Mouse (Mus musculus): Measurements from ENCODE around the gene Snapin. TPM values are rescaled to one million over a fixed set of nuclear protein-coding genes. Genes with fewer than 3 reads are reported as not detected.

Gene Snapin
- total RNA-seq, 2 experiments from 2014 or later = 48.8 to 50.9 TPM

DNA sequence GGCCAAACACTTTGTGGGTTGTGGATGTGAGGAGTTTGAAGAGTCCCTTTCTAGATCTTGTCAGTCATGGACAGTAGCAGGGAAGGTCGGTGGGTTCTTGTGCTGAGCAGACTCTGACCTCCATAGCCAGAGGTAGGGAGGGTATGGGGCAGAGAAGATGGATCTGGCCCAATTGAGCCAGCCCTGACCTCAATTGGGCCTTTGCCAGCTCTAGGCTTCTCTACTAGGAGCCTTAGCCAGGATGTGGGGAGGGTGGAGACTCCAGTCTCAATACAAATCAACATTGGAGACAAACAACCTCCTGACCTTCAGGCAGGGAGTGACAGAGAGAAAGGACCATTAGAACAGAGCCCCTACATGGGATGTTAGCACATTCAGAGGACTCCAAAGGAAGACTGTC is 24.4 kb upstream of the Snapin start:
- peak overlapping the region; percentile 85 for H3K27ac ChIP-seq

DNA sequence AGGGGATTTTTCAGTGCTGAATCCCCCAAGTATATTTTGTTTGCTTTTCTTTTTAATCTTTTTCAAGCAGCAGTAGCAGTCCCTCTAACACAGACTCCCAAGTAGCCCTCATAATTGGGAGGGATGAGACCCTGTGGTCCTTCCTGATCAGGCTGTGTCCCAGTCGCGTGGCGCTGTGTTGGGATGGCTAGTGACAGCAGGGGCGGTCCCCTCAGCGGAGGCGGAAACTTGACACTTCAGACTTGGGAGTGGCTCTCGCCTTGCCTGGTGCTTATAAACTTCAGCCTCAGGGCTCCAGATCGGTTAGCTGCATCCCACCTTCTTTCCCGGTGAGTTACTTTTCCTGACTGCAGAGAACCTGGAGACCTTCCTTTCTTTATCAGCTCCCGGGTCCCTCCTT is 23.9 kb upstream of the Snapin start:
- intact Hi-C loops (cut with DNase I) = no loop called here
- peak overlapping the region; percentile 85 for H3K27ac ChIP-seq
- TF ChIP-seq CTCF (IDR thresholded peaks at IDR 0.05) = no peak
- H3K4me3 ChIP-seq = peak overlapping the region; percentile 52
- DNase-seq (ENCODE audit: extremely low spot score in 1 of 2, low spot score in 2 of 2) = peak in 1 of 2 experiments; percentile 39

More for the DNA sequence above, 24.4 kb upstream of the Snapin start:
- DNase-seq (ENCODE audit: extremely low spot score in 1 of 2, low spot score in 2 of 2) = no peak
- intact Hi-C loops (cut with DNase I) = no loop called here
- TF ChIP-seq CTCF (IDR thresholded peaks at IDR 0.05) = no peak
- peak overlapping the region; percentile 52 for H3K4me3 ChIP-seq

DNA sequence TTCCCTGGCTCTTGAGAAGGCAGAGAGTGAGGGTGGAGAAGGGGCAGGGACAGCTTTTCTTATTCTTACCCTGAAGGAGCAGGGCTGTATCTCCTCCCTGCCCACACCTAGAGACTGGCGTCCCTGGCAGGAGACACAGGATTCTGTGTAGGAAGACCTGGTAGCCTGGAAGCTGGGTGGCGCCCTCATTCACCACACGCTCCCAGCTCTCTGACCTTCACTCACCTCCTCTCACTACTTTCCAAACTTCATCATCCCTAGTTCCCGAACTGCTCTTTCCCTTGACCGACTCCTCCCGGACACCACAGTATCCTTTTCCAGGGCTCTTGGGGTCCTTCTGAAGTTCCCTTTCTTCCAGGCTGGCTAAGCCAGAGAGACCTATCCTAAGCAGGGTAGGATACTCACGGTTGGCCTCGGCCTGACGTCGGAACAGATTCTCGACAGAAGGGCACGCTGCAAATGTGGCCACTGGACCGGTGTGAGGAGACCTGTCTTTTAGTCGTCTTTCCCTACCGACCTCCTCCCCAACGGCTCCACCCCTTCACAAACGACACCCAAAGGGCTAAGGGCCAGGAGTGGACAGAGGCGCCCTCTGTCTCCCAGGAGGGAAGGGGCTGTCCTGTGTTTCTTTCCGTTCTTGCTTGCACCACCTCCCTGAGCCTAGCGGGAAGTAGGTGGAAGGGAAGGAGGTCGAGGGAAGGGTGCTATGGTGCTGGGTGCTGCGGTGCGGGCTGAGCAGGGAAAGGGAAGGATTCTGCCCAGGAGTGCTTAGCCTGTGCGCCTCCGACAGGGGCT is 23.2 kb upstream of the Snapin start, which contains the start of the genes S100a1 and S100a13:
Gene S100a1, minus strand, starts transcription at position 597 of the 795 bp plus-strand sequence.
Gene S100a13, plus strand, starts transcription at position 640 of the 795 bp plus-strand sequence.
- H3K4me3 ChIP-seq = peak within 1 kb of the TSS; percentile 52
- peak; percentile 26 for TF ChIP-seq CTCF (IDR thresholded peaks at IDR 0.05)
- peak; percentile 46 to 55 for DNase-seq (ENCODE audit: extremely low spot score in 1 of 2, low spot score in 2 of 2)
- intact Hi-C loops (cut with DNase I) = no loop called here
- peak within 1 kb of the TSS; percentile 85 for H3K27ac ChIP-seq

DNA sequence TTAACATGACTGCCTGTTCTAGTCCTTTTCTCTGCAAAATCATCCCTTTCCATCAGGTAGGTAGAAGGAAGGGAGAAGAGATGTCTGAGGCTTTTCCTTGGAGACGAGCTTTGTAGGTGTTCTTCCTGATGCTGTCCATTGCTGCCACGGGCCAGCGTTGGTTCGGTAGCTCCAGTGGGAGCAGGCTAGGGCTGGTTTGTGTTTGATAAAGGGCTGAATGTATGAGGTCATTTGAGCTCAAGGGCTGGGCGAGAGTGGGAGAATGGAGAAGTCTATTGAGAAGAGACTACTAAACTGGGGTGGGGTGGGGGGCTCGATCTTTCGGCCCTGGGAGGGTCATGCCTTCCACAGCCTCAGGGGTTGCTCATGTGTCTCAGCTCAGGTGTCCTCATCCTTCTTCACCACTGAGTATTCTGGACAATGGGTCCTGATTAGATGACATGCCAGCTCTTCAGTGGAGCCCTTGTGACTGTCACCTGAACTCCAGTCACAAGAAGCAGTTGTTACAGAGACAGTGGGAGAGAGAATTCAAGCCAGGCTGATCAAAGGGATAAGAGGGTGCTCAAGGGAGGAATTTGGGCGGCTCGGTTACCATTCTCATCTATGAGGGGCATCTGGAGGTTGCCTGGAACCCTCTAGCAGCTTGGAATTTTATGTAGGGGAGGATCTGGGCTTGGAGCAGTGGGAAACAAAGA is 22.3 kb upstream of the Snapin start:
- no peak for TF ChIP-seq CTCF (IDR thresholded peaks at IDR 0.05)
- intact Hi-C loops (cut with DNase I) = no loop called here
- DNase-seq (ENCODE audit: extremely low spot score in 1 of 2, low spot score in 2 of 2) = no peak
- Histone ChIP-seq H3K4me3 (peak overlapping the region; percentile 52), H3K27ac (peak overlapping the region; percentile 85)

DNA sequence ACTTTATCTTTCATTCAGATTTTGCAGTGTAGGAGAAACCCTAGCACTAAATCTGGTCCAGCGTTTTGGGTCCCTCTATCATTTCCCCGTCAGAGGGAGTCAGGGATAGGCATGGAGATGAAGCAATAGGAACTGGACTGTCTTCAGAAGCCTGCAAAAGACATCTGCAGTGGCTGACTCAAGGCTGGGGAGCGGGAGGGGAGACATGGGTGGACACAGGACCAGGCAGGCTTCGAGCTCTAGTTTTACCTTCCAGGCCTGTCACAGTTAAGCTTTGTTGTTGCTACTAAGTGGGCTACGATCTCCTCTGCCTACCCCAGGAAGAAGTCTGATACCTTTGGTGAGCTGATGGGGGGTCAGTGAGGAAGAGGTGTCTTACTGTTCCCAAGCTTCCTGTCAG is 21.4 kb upstream of the Snapin start:
- TF ChIP-seq CTCF (IDR thresholded peaks at IDR 0.05) = no peak
- no peak for DNase-seq (ENCODE audit: extremely low spot score in 1 of 2, low spot score in 2 of 2)
- no peak overlapping the region; the same call in 1 of the 2 replicates for H3K27ac ChIP-seq
- intact Hi-C loops (cut with DNase I) = no loop called here
- H3K4me3 ChIP-seq = no peak overlapping the region

DNA sequence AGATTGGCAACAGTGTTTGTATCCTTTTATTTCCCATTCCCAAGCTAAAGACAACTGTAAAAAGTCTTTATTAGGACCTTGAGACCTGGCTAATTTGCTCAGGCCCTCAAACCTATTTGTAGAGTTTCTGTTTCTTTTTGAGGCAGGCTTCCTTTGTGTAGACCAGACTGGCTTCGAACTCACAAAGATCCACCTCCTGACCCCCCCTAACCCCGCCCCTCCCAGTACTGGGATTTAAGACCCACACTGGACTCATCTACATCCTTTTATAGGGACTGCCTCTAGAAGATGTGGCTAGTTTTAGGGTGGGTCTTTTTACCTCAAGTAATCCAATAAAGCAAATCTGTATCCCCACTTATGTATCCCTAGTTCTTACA is 18.9 kb upstream of the Snapin start:
- no peak for TF ChIP-seq CTCF (IDR thresholded peaks at IDR 0.05)
- intact Hi-C loops (cut with DNase I) = loop anchor here (2.0 to 5.0 kb wide), 3 partner anchors 75 to 143 kb away; partner anchors contain the start of gene S100a7a
- Histone ChIP-seq H3K27ac (peak overlapping the region; percentile 77), H3K4me3 (peak overlapping the region; percentile 62)
- no peak for DNase-seq (ENCODE audit: extremely low spot score in 1 of 2, low spot score in 2 of 2)

DNA sequence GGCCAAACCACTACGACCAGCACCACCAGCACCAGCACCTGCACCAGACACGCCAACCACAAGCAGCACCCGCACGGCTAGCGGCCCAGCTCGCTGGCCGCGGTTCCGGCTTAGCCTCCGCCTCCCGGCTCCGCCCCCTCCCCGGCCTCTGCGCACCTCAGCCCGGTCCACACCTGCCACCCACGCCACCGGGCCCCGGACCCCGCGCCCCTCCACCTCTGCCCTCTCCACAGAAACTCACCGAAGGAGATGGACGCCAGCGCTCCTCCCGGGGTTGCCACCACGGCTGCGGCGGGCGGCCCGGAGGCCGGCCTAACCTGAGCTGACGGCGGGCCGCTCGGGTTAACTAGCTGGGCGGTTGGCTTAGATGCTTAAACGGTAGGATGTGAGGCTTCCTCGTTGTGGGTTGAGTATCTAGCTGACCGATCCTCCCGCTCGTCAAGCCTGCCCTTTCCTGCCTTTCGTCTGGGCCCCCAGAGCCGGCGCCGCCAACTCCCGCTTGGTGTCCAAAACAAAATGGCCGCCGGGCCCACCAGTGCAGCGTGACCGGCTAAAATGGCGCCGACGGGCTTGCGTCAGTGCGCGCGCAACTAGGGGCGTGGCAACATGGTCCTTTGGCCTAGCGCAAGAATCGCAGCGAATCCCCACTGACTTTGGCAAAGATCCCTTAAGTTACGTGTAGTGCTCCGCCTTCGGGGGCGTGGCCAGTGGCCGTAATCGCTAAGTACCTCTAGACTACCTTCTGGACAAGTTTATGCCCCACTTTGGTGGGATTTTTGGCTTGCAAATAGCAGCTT is 18.3 kb upstream of the Snapin start, which contains the start of gene Chtop:
Gene Chtop, minus strand, starts transcription at position 549 of the 797 bp plus-strand sequence.
- Histone ChIP-seq H3K4me3 (peak within 1 kb of the TSS; percentile 62), H3K27ac (peak within 1 kb of the TSS; percentile 99)
- intact Hi-C loops (cut with DNase I) = loop anchor here (2.0 to 5.0 kb wide), 3 partner anchors 76 to 143 kb away; partner anchors contain the start of gene S100a7a
- peak; percentile 99 for DNase-seq (ENCODE audit: extremely low spot score in 1 of 2, low spot score in 2 of 2)
- TF ChIP-seq CTCF (IDR thresholded peaks at IDR 0.05) = no peak

DNA sequence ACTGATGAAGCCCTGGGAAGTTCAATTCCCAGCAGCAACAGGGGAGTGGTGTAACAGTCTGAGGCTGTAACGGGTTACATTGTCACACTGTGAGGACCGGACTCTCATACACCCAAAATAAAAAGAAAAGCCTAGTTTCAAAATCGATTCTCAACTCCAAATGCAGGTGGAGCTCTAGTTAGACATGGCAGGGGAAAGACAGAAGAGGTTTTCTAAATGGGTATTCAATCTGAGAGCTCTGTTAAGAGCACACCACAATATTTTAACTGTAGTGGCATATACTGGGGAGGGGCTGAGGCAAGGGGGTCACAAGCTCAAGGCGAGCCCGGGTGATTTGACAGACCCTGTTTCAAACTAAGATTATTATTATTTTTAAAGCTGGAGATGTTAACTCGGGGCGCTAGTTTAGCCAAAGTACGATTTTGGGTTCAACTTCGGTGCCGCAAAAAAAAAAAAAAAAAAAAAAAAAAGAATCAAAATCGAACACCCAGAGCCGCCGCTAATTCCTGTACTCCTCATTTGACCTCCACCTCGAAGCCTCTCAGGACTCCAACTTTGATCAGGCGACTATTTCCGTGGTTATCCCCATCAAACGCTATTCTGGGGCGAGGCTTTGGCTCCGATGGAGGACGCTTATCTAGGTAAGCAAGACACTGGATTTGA is 17.6 kb upstream of the Snapin start:
- peak overlapping the region; percentile 99 for H3K27ac ChIP-seq
- no peak; the same call in none of the 2 replicates for TF ChIP-seq CTCF (IDR thresholded peaks at IDR 0.05)
- peak overlapping the region; percentile 62 for H3K4me3 ChIP-seq
- no peak for DNase-seq (ENCODE audit: extremely low spot score in 1 of 2, low spot score in 2 of 2)
- intact Hi-C loops (cut with DNase I) = loop anchor here (2.0 to 5.0 kb wide), 3 partner anchors 76 to 144 kb away; partner anchors contain the start of gene S100a7a

DNA sequence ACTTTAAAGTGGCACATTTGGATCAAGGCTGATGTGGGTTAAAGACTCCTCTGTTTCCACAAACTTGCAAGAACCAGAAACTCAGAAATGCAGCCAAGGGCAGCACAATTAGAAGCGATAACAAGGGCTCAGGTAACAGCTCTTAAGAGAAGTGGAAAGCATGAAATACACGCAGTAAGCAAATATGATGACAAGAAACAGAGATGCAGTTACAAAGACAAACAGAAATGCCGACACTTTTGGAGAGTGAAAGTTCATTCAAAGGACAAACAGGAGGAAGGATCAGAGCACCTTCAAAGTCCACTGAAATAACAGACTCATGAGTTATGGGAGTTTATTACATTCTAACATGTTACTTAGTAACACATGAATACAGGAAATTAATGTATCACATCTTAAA is 15.5 kb upstream of the Snapin start:
- no peak for TF ChIP-seq CTCF (IDR thresholded peaks at IDR 0.05)
- no peak for DNase-seq (ENCODE audit: extremely low spot score in 1 of 2, low spot score in 2 of 2)
- intact Hi-C loops (cut with DNase I) = loop anchor here (5.0 kb wide), 2 partner anchors 111 to 146 kb away; partner anchors contain the start of gene S100a7a
- H3K4me3 ChIP-seq = no peak overlapping the region
- H3K27ac ChIP-seq = no peak overlapping the region

DNA sequence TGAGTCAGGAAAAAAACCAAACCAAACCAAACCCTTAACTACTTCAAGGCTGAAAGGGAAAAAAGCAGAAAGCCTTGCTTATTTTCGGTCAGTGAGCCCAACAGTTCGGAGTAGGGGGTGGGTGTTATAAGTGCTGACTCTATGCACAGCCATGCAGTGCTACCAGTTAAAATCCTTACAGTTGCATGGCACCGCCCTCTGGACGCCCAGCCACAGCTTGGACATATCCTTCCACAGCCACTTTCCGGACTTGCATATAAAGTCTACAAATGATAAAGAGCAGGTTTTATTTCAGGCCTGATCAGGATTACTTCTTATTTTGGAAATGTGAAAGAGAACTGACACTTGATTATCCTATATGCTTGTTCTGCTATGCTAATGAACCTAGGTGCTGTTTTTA is 14.4 kb upstream of the Snapin start:
- Histone ChIP-seq H3K27ac (no peak overlapping the region), H3K4me3 (no peak overlapping the region)
- intact Hi-C loops (cut with DNase I) = loop anchor here (5.0 kb wide), 2 partner anchors 112 to 147 kb away; partner anchors contain the start of gene S100a7a
- no peak for DNase-seq (ENCODE audit: extremely low spot score in 1 of 2, low spot score in 2 of 2)
- no peak for TF ChIP-seq CTCF (IDR thresholded peaks at IDR 0.05)

DNA sequence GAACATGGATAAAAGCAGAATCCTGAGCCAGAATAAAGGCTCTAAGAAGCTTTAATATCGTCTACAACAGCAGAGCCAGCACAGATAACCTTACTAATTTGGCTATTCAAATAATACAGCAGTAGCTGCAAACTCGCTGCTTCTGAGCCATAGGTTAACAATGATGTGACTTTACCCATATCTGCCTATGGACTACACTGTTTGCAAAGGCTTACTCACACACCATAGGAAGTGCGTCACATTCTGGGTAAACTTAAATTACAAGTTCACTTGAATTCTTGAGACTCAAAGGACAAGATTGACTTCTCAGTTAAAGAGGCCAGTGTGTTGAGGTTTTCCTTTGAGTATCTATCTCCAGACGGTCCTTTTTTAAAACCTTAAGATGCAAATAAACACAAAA is 12.6 kb upstream of the Snapin start:
- Histone ChIP-seq H3K4me3 (no peak overlapping the region), H3K27ac (no peak overlapping the region)
- no peak for DNase-seq (ENCODE audit: extremely low spot score in 1 of 2, low spot score in 2 of 2)
- no peak for TF ChIP-seq CTCF (IDR thresholded peaks at IDR 0.05)
- intact Hi-C loops (cut with DNase I) = no loop called here

All from left cerebral cortex, adult 2 months (tissue).